Mouse (Mus musculus) hindbrain, postnatal 0 days (tissue): ENCODE data around the gene Ptpn1. TPM values are rescaled to one million over a fixed set of nuclear protein-coding genes. Genes with fewer than 3 reads are reported as not detected.

Experiments used
- ATAC-seq: fragments of 200-750 bp; cut with Nextera tagmentation; 2 replicates; pipeline ENCODE4 v1.8.0; 2017; ENCODE audit warnings: mild to moderate bottlenecking, moderate TSS enrichment, moderate library complexity
- DNase-seq: peaks from one replicate; pipeline ENCODE4 v3.0.0-alpha.2; 2015; ENCODE audit warnings: low spot score
- H3K27ac ChIP-seq: fragments of 300-500 bp; sonication (generic); 2 replicates; pipeline ENCODE4 v1.5.1; 2014; ENCODE audit warnings: mild to moderate bottlenecking
- H3K27me3 ChIP-seq: fragments of 300-500 bp; sonication (generic); 2 replicates; pipeline ENCODE4 v1.6.1; 2014; ENCODE audit warnings: low read length, mixed read lengths; ENCODE audit not compliant: insufficient read depth
- H3K36me3 ChIP-seq: fragments of 300-500 bp; sonication (generic); 2 replicates; pipeline ENCODE4 v1.6.1; 2014; ENCODE audit warnings: low read length, mixed read lengths; ENCODE audit not compliant: insufficient read depth
- H3K4me1 ChIP-seq: fragments of 300-500 bp; sonication (generic); 2 replicates; pipeline ENCODE4 v1.6.1; 2014; ENCODE audit warnings: antibody characterized with exemption, low read length, mixed read lengths; ENCODE audit not compliant: insufficient read depth
- H3K4me2 ChIP-seq: fragments of 300-500 bp; sonication (generic); 2 replicates; pipeline ENCODE4 v1.6.1; 2014; ENCODE audit warnings: low read depth, mild to moderate bottlenecking, low read length, moderate library complexity, mixed read lengths
- H3K4me3 ChIP-seq: fragments of 300-500 bp; sonication (generic); 2 replicates; pipeline ENCODE4 v1.5.1; 2014; ENCODE audit warnings: low read length
- H3K9ac ChIP-seq: fragments of 300-500 bp; sonication (generic); replicated peaks from 2 replicates; pipeline ENCODE4 v1.6.1; 2014; ENCODE audit warnings: mild to moderate bottlenecking, low read length, moderate library complexity, mixed read lengths
- H3K9me3 ChIP-seq: fragments of 300-500 bp; sonication (generic); 2 replicates; pipeline ENCODE4 v1.6.1; 2016; ENCODE audit warnings: low read length, mixed read lengths
- CTCF ChIP-seq: IDR thresholded peaks from 2 replicates; pipeline ENCODE4 v1.5.1; 2016; ENCODE audit warnings: antibody characterized with exemption, control low read depth, low read depth
- WGBS: fragments of 180-500 bp; shearing (Covaris S2); extraction: QIAGEN DNeasy Blood & Tissue Kit; methylation state at CpG from one replicate; pipeline ENCODE4 v1.1.7; 2014; 5-methylcytosine and 5-hydroxymethylcytosine counted together
- polyA plus RNA-seq: library from polyadenylated mRNA; unstranded; fragments of >200 nt; fragmentation: Nextera tagmentation; extraction: Ambion mirVana; gene quantifications from 2 replicates; pipeline ENCODE4 v1.2.1, GENCODE M21; 2015
- total RNA-seq: library from RNA; depleted of rRNA; stranded (reverse); fragments of >200 nt; gene quantifications from 2 replicates; pipeline ENCODE4 v1.2.3, GENCODE M21; 2014

Ptpn1 gene
- total and polyA plus RNA-seq, 2 experiments from 2014 or later: 39.2 to 60.1 TPM

DNA sequence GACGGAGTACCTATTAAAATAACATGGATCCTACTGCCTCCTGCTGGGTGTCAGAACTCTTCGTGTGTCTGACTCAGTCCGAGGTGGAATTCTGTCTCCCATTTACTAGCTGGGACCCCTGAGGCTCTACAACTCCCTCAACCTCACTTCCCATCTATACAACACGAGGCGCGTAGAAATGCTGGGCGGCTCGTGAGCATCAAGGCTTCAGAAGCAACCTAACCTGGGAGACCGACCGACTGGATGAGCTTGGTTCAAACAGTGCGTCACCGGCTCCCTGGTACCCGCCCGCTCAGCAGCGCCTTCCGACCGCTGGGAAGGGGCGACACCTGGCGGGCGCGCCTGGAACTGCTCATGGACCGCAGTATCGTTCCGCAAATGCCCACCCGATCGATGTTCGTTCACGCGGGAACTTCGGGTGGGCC lies 36.9 kb upstream of the Ptpn1 start:
- Histone ChIP-seq H3K4me3 (no peak overlapping the region), H3K4me1 (no peaks in the 10 kb centered on the region), H3K27me3 (0 out of 2 replicates have a peak, but pooled peaks cover 4% of the 10 kb centered on the region), H3K9me3 (no peaks in the 10 kb centered on the region), H3K27ac (no peak overlapping the region), H3K36me3 (no peaks in the 10 kb centered on the region), H3K9ac (no peak overlapping the region), H3K4me2 (peak overlapping the region; percentile 41)
- peak; percentile 100 for TF ChIP-seq CTCF
- ATAC-seq: peak; percentile 73
- WGBS: under 1% methylated on average over 30 of the region's 30 CpGs
- DNase-seq: peak; percentile 87

DNA sequence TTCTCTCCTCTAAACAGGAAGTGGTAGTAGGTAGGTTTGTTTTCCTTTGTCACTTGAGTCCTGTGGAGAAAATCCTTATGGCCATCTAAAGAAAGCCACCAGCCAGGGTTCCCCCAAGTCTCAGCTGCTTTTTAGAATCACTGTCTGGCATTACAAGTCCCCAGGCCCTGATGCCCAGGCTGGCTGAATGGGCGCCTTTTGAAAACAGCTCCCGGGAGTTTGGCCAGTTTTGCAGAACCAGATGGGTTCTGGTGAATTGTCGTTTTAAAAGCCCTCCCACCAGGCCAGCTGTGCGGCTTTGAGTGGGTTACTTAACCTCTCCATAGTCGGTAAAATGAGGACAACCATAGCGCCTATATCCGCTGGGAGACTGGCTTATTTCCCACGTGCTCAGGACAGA lies 34.0 kb upstream of the Ptpn1 start:
- DNase-seq: no peak
- WGBS: 65% methylated on average over 8 of the region's 8 CpGs

GRCm38 (mm10) chr2:167899989-167900421 lies 31.9 kb upstream of the Ptpn1 start:
- ATAC-seq (0 out of 2 replicates have a peak, but pooled peaks have one; percentile 21), DNase-seq (no peak)
- no peak overlapping the region for H3K9ac ChIP-seq
- no peak overlapping the region for H3K4me3 ChIP-seq
- H3K27ac ChIP-seq: no peak overlapping the region
- H3K4me1 ChIP-seq: no peaks in the 10 kb centered on the region
- 0 out of 2 replicates have a peak, but pooled peaks cover 4% of the 10 kb centered on the region for H3K27me3 ChIP-seq
- WGBS: 30% methylated on average over 16 of the region's 16 CpGs
- 0 out of 2 replicates have a peak overlapping the region, but pooled peaks have one; percentile 7 for H3K4me2 ChIP-seq
- TF ChIP-seq CTCF: 0 out of 2 replicates have a peak, but pooled peaks have one; percentile 24
- H3K9me3 ChIP-seq: no peaks in the 10 kb centered on the region
- no peaks in the 10 kb centered on the region for H3K36me3 ChIP-seq

More for the DNA sequence above, 34.0 kb upstream of the Ptpn1 start:
- Histone ChIP-seq H3K4me1 (no peaks in the 10 kb centered on the region), H3K9ac (no peak overlapping the region), H3K27me3 (0 out of 2 replicates have a peak, but pooled peaks cover 4% of the 10 kb centered on the region), H3K36me3 (no peaks in the 10 kb centered on the region), H3K4me2 (no peak overlapping the region), H3K4me3 (no peak overlapping the region), H3K9me3 (no peaks in the 10 kb centered on the region), H3K27ac (no peak overlapping the region)
- no peak for ATAC-seq
- no peak for TF ChIP-seq CTCF

DNA sequence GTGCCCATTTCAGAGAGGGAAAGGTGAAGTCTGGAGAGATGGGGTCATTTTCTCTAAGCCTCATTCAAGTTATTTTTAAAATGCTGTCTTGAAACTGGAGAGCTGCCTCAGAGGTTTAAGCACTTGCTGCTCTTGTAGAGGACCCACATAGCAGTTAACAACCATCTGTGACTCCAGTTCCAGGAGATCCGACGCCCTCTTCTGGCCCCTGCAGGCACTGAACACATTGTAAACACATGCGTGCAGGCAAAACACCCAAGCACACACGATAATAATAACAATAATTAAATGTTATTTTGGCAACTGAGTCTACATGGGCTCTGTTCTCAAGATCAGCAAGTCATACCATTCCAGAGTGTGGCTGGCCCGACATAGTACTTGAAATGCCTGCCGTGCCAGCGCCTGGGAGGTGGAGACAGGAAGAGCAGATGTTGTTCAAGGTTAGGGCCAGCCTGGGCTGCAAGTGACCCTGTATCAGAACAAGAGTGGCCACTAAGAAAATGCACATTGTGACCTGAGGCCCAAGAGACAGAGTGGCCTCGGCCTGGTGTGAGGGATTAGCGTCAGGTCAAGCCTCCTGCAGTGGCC lies 29.6 kb upstream of the Ptpn1 start:
- 72% methylated on average over 9 of the region's 9 CpGs for WGBS
- Histone ChIP-seq H3K9ac (no peak overlapping the region), H3K36me3 (no peaks in the 10 kb centered on the region), H3K9me3 (no peaks in the 10 kb centered on the region), H3K27ac (no peak overlapping the region), H3K27me3 (no peaks in the 10 kb centered on the region), H3K4me3 (no peak overlapping the region), H3K4me2 (no peak overlapping the region), H3K4me1 (no peaks in the 10 kb centered on the region)
- ATAC-seq (no peak), DNase-seq (no peak)
- TF ChIP-seq CTCF: no peak

- Histone ChIP-seq H3K9ac (no peak overlapping the region), H3K4me2 (no peak overlapping the region), H3K36me3 (no peaks in the 10 kb centered on the region), H3K4me3 (no peak overlapping the region), H3K27me3 (no peaks in the 10 kb centered on the region), H3K27ac (no peak overlapping the region), H3K9me3 (no peaks in the 10 kb centered on the region), H3K4me1 (no peaks in the 10 kb centered on the region)
- WGBS: 86% methylated on average over 11 of the region's 11 CpGs
- DNase-seq: no peak
- no peak for TF ChIP-seq CTCF
- no peak for ATAC-seq
Measured at GRCm38 (mm10) chr2:167903242-167903952, 28.5 kb upstream of the Ptpn1 start.

DNA sequence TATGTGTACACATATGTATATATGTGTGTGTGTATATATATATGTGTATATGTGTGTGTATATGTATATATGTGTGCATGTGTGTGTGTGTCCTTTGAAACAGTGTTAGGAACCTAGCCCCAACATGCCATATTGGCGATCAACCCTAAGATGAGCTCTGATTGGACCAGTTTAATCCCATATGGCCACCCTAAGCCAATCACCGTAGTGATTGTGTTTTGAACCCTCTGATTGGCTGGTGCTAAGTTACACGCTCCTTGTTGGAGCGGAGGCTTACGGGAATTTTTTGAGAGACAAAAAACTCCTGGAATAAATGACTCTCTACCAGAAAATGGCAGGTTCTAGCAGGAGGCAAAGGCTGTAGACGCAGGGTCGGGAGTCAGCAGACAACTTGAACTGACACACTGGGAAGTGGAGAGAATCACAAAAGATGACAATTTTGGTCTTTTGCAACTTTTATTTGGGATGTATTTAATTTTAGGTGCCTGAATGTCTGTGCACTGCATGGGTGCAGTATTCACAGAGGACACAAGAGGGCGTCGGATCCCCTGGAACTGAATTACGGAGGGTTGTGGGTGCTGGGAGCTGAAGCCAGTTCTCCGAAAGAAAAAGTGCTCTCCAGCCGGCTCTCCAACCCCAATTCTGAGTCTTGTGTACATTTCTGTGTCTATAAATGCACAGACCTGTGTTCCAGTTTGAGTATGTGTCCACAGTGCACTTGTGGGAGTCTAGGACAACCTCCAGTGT lies 27.1 kb upstream of the Ptpn1 start:
- Histone ChIP-seq H3K4me3 (no peak overlapping the region), H3K27me3 (no peaks in the 10 kb centered on the region), H3K36me3 (no peaks in the 10 kb centered on the region), H3K9me3 (no peaks in the 10 kb centered on the region), H3K4me1 (no peaks in the 10 kb centered on the region), H3K27ac (no peak overlapping the region), H3K4me2 (no peak overlapping the region), H3K9ac (no peak overlapping the region)
- WGBS: 92% methylated on average over 12 of the region's 12 CpGs
- DNase-seq (no peak), ATAC-seq (no peak)
- TF ChIP-seq CTCF: no peak
